Mouse (Mus musculus) embryonic fibroblast, embryonic 13.5 days (primary cell): Measurements from ENCODE around the gene Zfp667.
"Not testable (repeated sequence)": the region's sequence is repeated elsewhere in the genome, so short reads cannot be mapped to it uniquely, and the experiment has no call there.

Experiments used
- CTCF ChIP-seq: IDR thresholded peaks from 2 replicates; pipeline ENCODE4 v1.5.1; 2011; ENCODE audit warnings: mild to moderate bottlenecking, control low read depth, low read length, moderate library complexity, borderline replicate concordance; ENCODE audit not compliant: insufficient read depth
- POLR2A ChIP-seq: IDR thresholded peaks from 2 replicates; pipeline ENCODE4 v1.6.1; 2011; ENCODE audit warnings: low read depth, mild to moderate bottlenecking, control low read depth, low read length, moderate library complexity

GRCm38 (mm10) chr7:6300796-6301195 is 14.4 kb downstream of the Zfp667 start:
- not testable (repeated sequence) for TF ChIP-seq CTCF, POLR2A
